Mouse (Mus musculus): ENCODE measurements around the gene Arl15. TPM values are rescaled to one million over a fixed set of nuclear protein-coding genes. Genes with fewer than 3 reads are reported as not detected.

Gene Arl15
- polyA plus RNA-seq, 1 experiment from 2014 or later, result 1.5 TPM

DNA sequence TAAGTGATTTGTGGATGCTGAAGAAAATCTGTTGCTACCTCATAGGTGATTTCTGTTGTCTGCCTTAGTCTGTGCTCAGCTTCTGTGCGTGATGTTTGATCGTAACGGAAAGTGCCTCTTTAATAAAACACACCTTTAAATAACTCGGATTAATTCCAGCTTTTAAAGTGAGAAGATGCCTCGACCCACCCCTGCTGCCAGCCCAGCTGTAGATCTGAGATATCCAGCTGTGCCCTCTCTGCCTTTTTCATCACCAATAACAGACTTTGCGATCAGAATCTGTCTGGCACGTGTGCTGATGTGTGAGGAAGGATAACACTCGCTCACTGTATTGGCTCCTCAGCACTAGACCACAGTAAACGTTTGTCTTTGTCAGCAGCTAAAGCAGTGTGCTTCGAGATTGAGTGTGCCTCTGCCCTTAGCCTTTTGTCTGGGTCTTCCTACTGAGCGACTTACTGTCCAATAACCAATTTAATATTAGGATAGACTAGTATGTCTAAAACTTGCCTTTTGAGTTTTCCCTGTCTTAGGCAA lies 117.7 kb downstream of the Arl15 start:
- Histone ChIP-seq H3K4me3 (ENCODE audit: low read depth, low read length) (no peak overlapping the region), H3K27ac (ENCODE audit: low read depth) (no peak overlapping the region), H3K4me2 (ENCODE audit: low read depth, low read length) (no peak overlapping the region), H3K4me1 (ENCODE audit: insufficient read depth) (no peaks in the 10 kb centered on the region), H3K36me3 (replicated peaks; ENCODE audit: insufficient read depth, low read length) (no peaks in the 10 kb centered on the region), H3K9me3 (ENCODE audit: low read length) (no peaks in the 10 kb centered on the region), H3K27me3 (ENCODE audit: insufficient read depth, low read length) (no peaks in the 10 kb centered on the region), H3K9ac (replicated peaks) (no peak overlapping the region)
- TF ChIP-seq EP300 (IDR thresholded peaks at IDR 0.05; ENCODE audit: low read depth), result no peak
- no peak for TF ChIP-seq CTCF (IDR thresholded peaks at IDR 0.05; ENCODE audit: low read depth)
- 63% methylated on average over 11 of the region's 11 CpGs for WGBS (ENCODE audit: insufficient replicate concordance)
- DNase-seq (no peak), ATAC-seq (no peak)

- no peak overlapping the region for H3K4me3 ChIP-seq (ENCODE audit: low read depth, low read length)
- whole genome bisulfite sequencing (ENCODE audit: insufficient replicate concordance), result 71% methylated on average over 9 of the region's 9 CpGs
- TF ChIP-seq CTCF (IDR thresholded peaks at IDR 0.05; ENCODE audit: low read depth) (no peak), EP300 (IDR thresholded peaks at IDR 0.05; ENCODE audit: low read depth) (no peak)
- H3K4me2 ChIP-seq (ENCODE audit: low read depth, low read length), result no peak overlapping the region
- H3K36me3 ChIP-seq (replicated peaks; ENCODE audit: insufficient read depth, low read length), result no peaks in the 10 kb centered on the region
- H3K9ac ChIP-seq (replicated peaks), result no peak overlapping the region
- H3K4me1 ChIP-seq (ENCODE audit: insufficient read depth), result no peaks in the 10 kb centered on the region
- ATAC-seq, result no peak
- no peaks in the 10 kb centered on the region for H3K27me3 ChIP-seq (ENCODE audit: insufficient read depth, low read length)
- no peak for DNase-seq
- H3K27ac ChIP-seq (ENCODE audit: low read depth), result no peak overlapping the region
- H3K9me3 ChIP-seq (ENCODE audit: low read length), result no peaks in the 10 kb centered on the region
Observed at GRCm38 (mm10) chr13:113914551-113914971, 120.3 kb downstream of the Arl15 start.

GRCm38 (mm10) chr13:113915700-113916099 lies 121.4 kb downstream of the Arl15 start:
- TF ChIP-seq EP300 (IDR thresholded peaks at IDR 0.05; ENCODE audit: low read depth) (no peak), CTCF (IDR thresholded peaks at IDR 0.05; ENCODE audit: low read depth) (no peak)
- 85% methylated on average over 14 of the region's 14 CpGs for WGBS (ENCODE audit: insufficient replicate concordance)

DNA sequence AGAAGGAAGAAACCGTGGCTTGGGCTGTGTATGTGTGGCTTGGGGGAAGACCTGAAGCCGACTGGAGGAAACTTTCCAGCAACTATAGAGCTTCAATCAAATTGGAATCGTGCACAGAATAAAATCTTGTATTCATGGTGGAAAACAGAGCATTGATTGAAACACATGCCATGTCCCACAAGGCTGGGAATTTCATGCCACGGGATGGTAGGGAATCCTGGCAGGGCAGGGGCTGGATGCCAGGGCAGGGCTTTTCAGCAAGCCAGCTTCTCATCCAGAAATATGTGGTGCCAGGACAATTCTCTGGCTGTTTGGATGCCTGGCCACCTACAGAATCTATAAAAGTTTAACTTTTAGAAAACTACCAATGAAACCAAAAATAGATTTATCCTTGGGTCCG lies 122.5 kb downstream of the Arl15 start:
- Histone ChIP-seq H3K4me3 (ENCODE audit: low read depth, low read length) (no peak overlapping the region), H3K4me1 (ENCODE audit: insufficient read depth) (no peaks in the 10 kb centered on the region), H3K9ac (replicated peaks) (no peak overlapping the region), H3K27me3 (ENCODE audit: insufficient read depth, low read length) (no peaks in the 10 kb centered on the region), H3K36me3 (replicated peaks; ENCODE audit: insufficient read depth, low read length) (no peaks in the 10 kb centered on the region), H3K4me2 (ENCODE audit: low read depth, low read length) (no peak overlapping the region), H3K27ac (ENCODE audit: low read depth) (no peak overlapping the region), H3K9me3 (ENCODE audit: low read length) (no peaks in the 10 kb centered on the region)
- no peak for TF ChIP-seq CTCF (IDR thresholded peaks at IDR 0.05; ENCODE audit: low read depth)
- TF ChIP-seq EP300 (IDR thresholded peaks at IDR 0.05; ENCODE audit: low read depth), result no peak
- DNase-seq, result no peak
- WGBS (ENCODE audit: insufficient replicate concordance), result 86% methylated on average over 5 of the region's 5 CpGs
- ATAC-seq, result no peak

More at GRCm38 (mm10) chr13:113915700-113916099, 121.4 kb downstream of the Arl15 start:
- no peak overlapping the region for H3K27ac ChIP-seq (ENCODE audit: low read depth)
- no peaks in the 10 kb centered on the region for H3K9me3 ChIP-seq (ENCODE audit: low read length)
- H3K27me3 ChIP-seq (ENCODE audit: insufficient read depth, low read length), result no peaks in the 10 kb centered on the region
- no peak for DNase-seq
- H3K4me3 ChIP-seq (ENCODE audit: low read depth, low read length), result no peak overlapping the region
- no peak overlapping the region for H3K4me2 ChIP-seq (ENCODE audit: low read depth, low read length)
- no peaks in the 10 kb centered on the region for H3K4me1 ChIP-seq (ENCODE audit: insufficient read depth)
- ATAC-seq, result no peak
- no peaks in the 10 kb centered on the region for H3K36me3 ChIP-seq (replicated peaks; ENCODE audit: insufficient read depth, low read length)
- no peak overlapping the region for H3K9ac ChIP-seq (replicated peaks)

GRCm38 (mm10) chr13:113917376-113917775 lies 123.1 kb downstream of the Arl15 start:
- 82% methylated on average over 6 of the region's 6 CpGs for WGBS (ENCODE audit: insufficient replicate concordance)
- no peak for TF ChIP-seq CTCF (IDR thresholded peaks at IDR 0.05; ENCODE audit: low read depth)
- TF ChIP-seq EP300 (IDR thresholded peaks at IDR 0.05; ENCODE audit: low read depth), result no peak
- no peaks in the 10 kb centered on the region for H3K4me1 ChIP-seq (ENCODE audit: insufficient read depth)
- H3K9ac ChIP-seq (replicated peaks), result no peak overlapping the region
- no peaks in the 10 kb centered on the region for H3K36me3 ChIP-seq (replicated peaks; ENCODE audit: insufficient read depth, low read length)
- H3K4me2 ChIP-seq (ENCODE audit: low read depth, low read length), result no peak overlapping the region
- ATAC-seq, result no peak
- no peak overlapping the region for H3K27ac ChIP-seq (ENCODE audit: low read depth)
- no peaks in the 10 kb centered on the region for H3K9me3 ChIP-seq (ENCODE audit: low read length)
- H3K27me3 ChIP-seq (ENCODE audit: insufficient read depth, low read length), result no peaks in the 10 kb centered on the region
- no peak for DNase-seq
- no peak overlapping the region for H3K4me3 ChIP-seq (ENCODE audit: low read depth, low read length)

DNA sequence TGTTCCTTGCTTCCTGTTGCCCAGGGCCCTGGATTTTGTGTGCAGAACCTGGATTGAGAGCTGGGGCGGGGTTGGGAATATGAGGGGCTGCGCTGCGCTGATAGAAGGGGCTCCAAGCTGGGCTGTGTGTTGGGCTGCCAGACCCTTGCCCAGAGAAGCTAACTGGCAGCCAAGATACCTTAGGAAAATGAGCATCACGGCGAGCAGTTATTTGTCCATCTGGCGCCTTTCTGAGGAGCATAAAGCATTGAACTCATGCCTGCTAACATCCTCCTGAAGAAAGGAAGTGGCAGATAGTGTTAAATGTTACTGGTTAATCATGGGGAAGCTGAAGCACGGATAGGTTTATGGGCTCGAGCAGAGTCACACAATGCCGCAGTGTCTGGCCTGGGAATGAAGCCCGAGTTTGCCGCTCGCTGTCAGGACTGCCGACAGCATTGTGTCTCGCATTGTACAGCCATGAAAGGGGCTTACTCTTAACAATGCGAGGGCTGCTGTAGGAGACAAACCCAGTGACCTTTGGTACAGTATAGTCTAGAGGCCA lies 123.6 kb downstream of the Arl15 start:
- H3K9me3 ChIP-seq (ENCODE audit: low read length), result no peaks in the 10 kb centered on the region
- H3K4me2 ChIP-seq (ENCODE audit: low read depth, low read length), result no peak overlapping the region
- no peak overlapping the region for H3K9ac ChIP-seq (replicated peaks)
- TF ChIP-seq EP300 (IDR thresholded peaks at IDR 0.05; ENCODE audit: low read depth) (no peak), CTCF (IDR thresholded peaks at IDR 0.05; ENCODE audit: low read depth) (no peak)
- no peaks in the 10 kb centered on the region for H3K36me3 ChIP-seq (replicated peaks; ENCODE audit: insufficient read depth, low read length)
- no peak overlapping the region for H3K4me3 ChIP-seq (ENCODE audit: low read depth, low read length)
- H3K27me3 ChIP-seq (ENCODE audit: insufficient read depth, low read length), result no peaks in the 10 kb centered on the region
- no peak for DNase-seq
- WGBS (ENCODE audit: insufficient replicate concordance), result 83% methylated on average over 15 of the region's 15 CpGs
- ATAC-seq, result no peak
- no peak overlapping the region for H3K27ac ChIP-seq (ENCODE audit: low read depth)
- no peaks in the 10 kb centered on the region for H3K4me1 ChIP-seq (ENCODE audit: insufficient read depth)
